Mouse (Mus musculus): Measurements from ENCODE around the gene Hydin. TPM values are rescaled to one million over a fixed set of nuclear protein-coding genes. Genes with fewer than 3 reads are reported as not detected.

Hydin gene
- polyA plus RNA-seq, 1 experiment = not detected

DNA sequence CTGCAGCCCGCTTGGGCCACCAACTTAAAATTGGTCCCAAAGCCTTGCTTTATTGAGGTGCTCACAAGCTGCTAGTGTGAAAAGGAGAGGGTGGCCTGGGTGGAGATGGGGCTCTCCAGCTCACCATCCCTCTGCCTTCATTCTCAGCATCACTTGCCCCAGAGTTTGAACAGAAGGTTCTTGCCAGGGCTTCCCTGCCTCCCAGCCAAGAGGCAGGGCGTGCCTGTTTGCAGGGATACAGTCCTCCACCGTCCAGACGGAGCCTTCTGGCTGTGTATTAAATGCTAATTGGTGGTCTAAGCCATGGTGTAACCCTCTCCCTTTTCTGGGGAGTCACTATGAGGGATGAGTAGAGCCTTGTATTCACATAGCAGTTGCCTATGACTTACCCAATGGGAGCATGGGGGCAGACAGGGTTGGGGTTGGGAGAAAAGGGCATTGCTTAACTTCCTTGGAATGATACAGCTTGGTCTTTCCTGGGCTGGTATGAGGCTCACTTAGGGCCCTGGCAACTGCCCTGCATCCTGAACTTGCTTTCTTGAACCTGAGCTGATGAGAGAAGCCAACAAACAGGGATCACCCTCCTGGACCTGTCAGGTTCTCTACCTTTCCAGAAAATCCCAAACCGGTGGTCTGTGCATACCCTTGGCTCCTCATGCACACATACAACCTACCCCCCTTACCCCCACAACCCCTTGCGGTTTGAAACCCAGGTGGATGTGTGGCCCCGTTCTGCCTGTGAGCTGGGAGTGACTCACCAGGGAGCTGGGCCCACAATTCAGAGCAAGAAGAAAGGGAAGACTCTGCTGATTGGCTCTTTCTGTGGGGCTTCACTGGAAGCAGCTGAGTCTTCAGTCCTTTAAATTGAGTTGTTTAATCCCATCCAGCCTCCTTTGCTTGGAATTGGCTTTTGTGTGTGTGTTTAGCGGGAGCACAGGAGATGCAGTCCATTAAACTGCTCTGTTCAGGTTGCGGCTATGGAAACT lies 387.6 kb downstream of the Hydin start:
- H3K4me3 ChIP-seq (ENCODE audit: insufficient read depth, low read depth, low read length) = no peak overlapping the region
- H3K4me1 ChIP-seq (ENCODE audit: control insufficient read depth, insufficient read depth, low read length) = peaks cover 21% of the 10 kb centered on the region
- WGBS = 45% methylated on average over 9 of the region's 9 CpGs
- peak overlapping the region; percentile 80 for H3K27ac ChIP-seq (ENCODE audit: insufficient read depth, low read depth, low read length)
- no peak for TF ChIP-seq POLR2A (IDR thresholded peaks at IDR 0.05; ENCODE audit: insufficient read depth, low read depth, low read length)
- no peak for TF ChIP-seq CTCF (IDR thresholded peaks at IDR 0.05; ENCODE audit: insufficient read depth, low read depth, low read length)

DNA sequence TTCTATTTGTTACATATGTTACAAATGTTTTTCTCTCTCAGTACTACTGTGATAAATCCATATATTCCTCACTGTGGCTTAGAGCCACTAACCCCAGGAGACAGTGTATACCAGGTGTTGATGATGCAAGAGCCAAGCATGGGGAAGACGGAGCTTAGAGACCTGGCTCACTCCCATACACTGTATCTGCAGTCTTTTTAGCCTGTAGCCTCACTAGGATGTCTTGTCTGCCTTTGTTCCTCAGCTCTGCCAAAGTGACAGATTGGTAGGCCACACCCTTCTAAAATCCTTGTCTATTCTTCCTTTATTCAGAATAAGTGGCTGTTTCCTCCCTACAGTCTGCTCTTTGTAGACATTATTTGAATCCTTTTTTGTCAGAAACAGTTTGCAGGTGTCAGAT lies 389.1 kb downstream of the Hydin start:
- WGBS = 83% methylated on average over 1 of the region's 1 CpGs
- H3K4me3 ChIP-seq (ENCODE audit: insufficient read depth, low read depth, low read length) = no peak overlapping the region
- peaks cover 21% of the 10 kb centered on the region for H3K4me1 ChIP-seq (ENCODE audit: control insufficient read depth, insufficient read depth, low read length)
- no peak overlapping the region for H3K27ac ChIP-seq (ENCODE audit: insufficient read depth, low read depth, low read length)
- no peak for TF ChIP-seq POLR2A (IDR thresholded peaks at IDR 0.05; ENCODE audit: insufficient read depth, low read depth, low read length)
- TF ChIP-seq CTCF (IDR thresholded peaks at IDR 0.05; ENCODE audit: insufficient read depth, low read depth, low read length) = no peak

DNA sequence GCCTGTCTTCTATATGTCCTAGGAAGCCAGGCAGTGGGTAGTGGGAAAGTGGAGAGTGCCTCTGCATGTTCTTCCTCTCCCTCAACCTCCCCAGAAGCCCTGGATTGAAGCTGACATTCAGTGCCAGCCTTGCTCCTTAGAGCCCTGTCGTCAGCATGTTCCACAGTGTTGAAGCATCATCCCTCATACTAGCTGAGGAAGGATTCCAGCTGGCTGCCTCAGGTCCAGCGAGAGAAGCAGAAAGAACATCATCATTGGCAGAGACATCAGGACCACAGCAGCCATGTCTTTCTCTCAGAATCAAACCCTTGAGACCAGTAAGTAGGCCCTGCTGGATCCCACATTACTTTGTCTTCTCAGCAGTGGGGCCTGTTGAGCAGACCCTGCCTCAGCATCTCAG lies 390.9 kb downstream of the Hydin start:
- Histone ChIP-seq H3K4me3 (ENCODE audit: insufficient read depth, low read depth, low read length) (no peak overlapping the region), H3K4me1 (ENCODE audit: control insufficient read depth, insufficient read depth, low read length) (peaks cover 15% of the 10 kb centered on the region), H3K27ac (ENCODE audit: insufficient read depth, low read depth, low read length) (no peak overlapping the region)
- 82% methylated on average over 2 of the region's 2 CpGs for WGBS
- TF ChIP-seq CTCF (IDR thresholded peaks at IDR 0.05; ENCODE audit: insufficient read depth, low read depth, low read length) (no peak), POLR2A (IDR thresholded peaks at IDR 0.05; ENCODE audit: insufficient read depth, low read depth, low read length) (no peak)

Other genes with a start within 250 kb of the Hydin start
- not detected in 2 replicates for gene Chst4, start 227.2 kb upstream of the Hydin start, polyA plus RNA-seq (2012; ENCODE audit: insufficient read depth, insufficient read length, low replicate concordance, missing spikeins)
- gene Zfp612, start 187.2 kb upstream of the Hydin start, polyA plus RNA-seq (2012; ENCODE audit: insufficient read depth, insufficient read length, low replicate concordance, missing spikeins) = not detected in 2 replicates
- gene Gm21964, start 165.8 kb upstream of the Hydin start, polyA plus RNA-seq (2012; ENCODE audit: insufficient read depth, insufficient read length, low replicate concordance, missing spikeins) = not detected in 2 replicates
- gene Gm17720, start 164.2 kb upstream of the Hydin start, polyA plus RNA-seq (2012; ENCODE audit: insufficient read depth, insufficient read length, low replicate concordance, missing spikeins) = not detected in 2 replicates
- not detected in 2 replicates for gene Calb2, start 98.8 kb upstream of the Hydin start, polyA plus RNA-seq (2012; ENCODE audit: insufficient read depth, insufficient read length, low replicate concordance, missing spikeins)
- not detected in 2 replicates for gene Cmtr2, start 51.3 kb upstream of the Hydin start, polyA plus RNA-seq (2012; ENCODE audit: insufficient read depth, insufficient read length, low replicate concordance, missing spikeins)

Measured in olfactory bulb, adult 2 months (tissue).